Mouse (Mus musculus) splenic B cell, adult 2 months (primary cell): Measurements from ENCODE around the gene Agl.
A peak's percentile ranks its signal among the peaks of the same experiment; 100 is the strongest.

Experiments used
- DNase-seq: peaks from one replicate; pipeline ENCODE4 v3.0.0-alpha.2; 2011; ENCODE audit warnings: low read depth, low spot score
- H3K27me3 ChIP-seq: 2 replicates; pipeline ENCODE4 v1.6.1; 2012; ENCODE audit warnings: mild to moderate bottlenecking, low read length, moderate library complexity, mixed read lengths; ENCODE audit not compliant: control insufficient read depth, poor library complexity, insufficient read depth, severe bottlenecking
- H3K36me3 ChIP-seq: 2 replicates; pipeline ENCODE4 v1.6.1; 2012; ENCODE audit warnings: mild to moderate bottlenecking, low read length, moderate library complexity, mixed read lengths; ENCODE audit not compliant: control insufficient read depth, poor library complexity, insufficient read depth, severe bottlenecking

Agl gene

GRCm38 (mm10) chr3:116702647-116703272 is 105.2 kb downstream of the Agl start:
- Histone ChIP-seq H3K36me3 (0 out of 2 replicates have a peak, but pooled peaks cover 2% of the 10 kb centered on the region), H3K27me3 (no peaks in the 10 kb centered on the region)
- DNase-seq: no peak

DNA sequence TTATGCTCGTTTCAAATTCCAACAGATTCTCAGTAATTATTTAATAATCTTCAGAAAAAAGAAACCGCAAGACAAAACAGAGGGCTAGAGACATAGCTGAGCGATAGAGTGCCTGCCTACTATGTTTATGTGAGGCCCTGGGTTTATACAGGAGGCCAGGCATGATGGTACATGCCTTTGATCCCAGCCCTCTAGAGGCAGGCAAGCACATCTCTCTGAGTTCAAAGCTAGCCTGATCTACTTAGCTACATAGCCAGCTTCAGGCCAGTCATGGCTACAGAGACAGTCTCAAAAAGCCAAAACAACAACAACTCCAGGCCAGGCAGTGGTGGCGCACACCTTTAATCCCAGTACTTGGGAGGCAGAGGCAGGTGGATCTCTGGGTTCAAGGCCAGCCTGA is 106.4 kb downstream of the Agl start:
- Histone ChIP-seq H3K27me3 (no peaks in the 10 kb centered on the region), H3K36me3 (0 out of 2 replicates have a peak, but pooled peaks cover 2% of the 10 kb centered on the region)
- DNase-seq: no peak

DNA sequence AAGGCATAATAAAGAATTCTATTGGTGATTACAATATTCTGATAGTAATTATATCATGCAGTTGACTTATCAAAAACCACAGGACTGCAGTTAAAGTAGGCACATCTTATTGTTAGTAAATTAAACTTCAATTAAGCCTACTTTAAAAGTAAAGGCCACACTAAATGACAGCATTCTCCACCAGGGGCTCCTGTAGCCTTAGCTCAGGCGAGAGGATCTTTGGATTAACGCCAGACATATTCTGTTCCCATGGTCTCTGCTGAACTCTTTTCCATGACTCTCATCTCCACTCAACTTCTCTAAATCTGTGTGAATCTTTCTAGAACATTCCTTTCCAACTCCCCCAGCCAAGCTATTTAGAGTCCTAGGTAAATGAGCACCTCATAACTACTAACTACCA is 109.2 kb downstream of the Agl start:
- Histone ChIP-seq H3K27me3 (no peaks in the 10 kb centered on the region), H3K36me3 (no peaks in the 10 kb centered on the region)
- peak; percentile 18 for DNase-seq

DNA sequence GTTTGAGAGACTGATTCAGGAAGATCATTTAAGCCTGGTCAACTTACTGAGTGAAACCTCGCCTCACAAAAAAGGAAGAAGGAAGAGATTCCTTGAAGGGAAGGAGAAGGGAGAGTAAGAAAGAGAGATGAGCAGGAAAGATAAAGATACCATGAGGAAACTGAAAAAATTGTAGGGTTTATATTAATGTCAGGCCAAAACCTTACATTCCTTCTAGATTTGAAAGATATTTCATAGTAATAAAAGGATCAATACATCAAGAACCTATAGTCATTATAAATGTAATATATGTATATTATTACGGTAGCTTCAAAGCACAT is 112.3 kb downstream of the Agl start:
- no peak for DNase-seq
- Histone ChIP-seq H3K27me3 (no peaks in the 10 kb centered on the region), H3K36me3 (no peaks in the 10 kb centered on the region)

GRCm38 (mm10) chr3:116694955-116695665 is 112.9 kb downstream of the Agl start:
- DNase-seq: no peak
- H3K27me3 ChIP-seq: no peaks in the 10 kb centered on the region

GRCm38 (mm10) chr3:116694312-116694711 is 113.7 kb downstream of the Agl start:
- DNase-seq: no peak
- no peaks in the 10 kb centered on the region for H3K36me3 ChIP-seq

More at GRCm38 (mm10) chr3:116694955-116695665, 112.9 kb downstream of the Agl start:
- H3K36me3 ChIP-seq: no peaks in the 10 kb centered on the region

More at GRCm38 (mm10) chr3:116694312-116694711, 113.7 kb downstream of the Agl start:
- no peaks in the 10 kb centered on the region for H3K27me3 ChIP-seq
